Mouse (Mus musculus) stomach, embryonic 16.5 days (tissue): ENCODE results near the gene Srrt. TPM values are rescaled to one million over a fixed set of nuclear protein-coding genes. Genes with fewer than 3 reads are reported as not detected.
A peak's percentile ranks its signal among the peaks of the same experiment; 100 is the strongest.

Experiments
- ATAC-seq: fragments of 200-750 bp; cut with Nextera tagmentation; 2 replicates; pipeline ENCODE4 v1.8.0; 2017; ENCODE audit warnings: moderate number of reproducible peaks, moderate TSS enrichment; ENCODE audit not compliant: insufficient read depth, low FRiP score
- H3K27ac ChIP-seq: fragments of 300-500 bp; sonication (generic); 2 replicates; pipeline ENCODE4 v1.5.1; 2014; ENCODE audit warnings: low read length
- H3K27me3 ChIP-seq: fragments of 300-500 bp; sonication (generic); 2 replicates; pipeline ENCODE4 v1.6.1; 2014; ENCODE audit warnings: low read length, control low read depth, mixed read lengths; ENCODE audit not compliant: control insufficient read depth, insufficient read depth
- H3K36me3 ChIP-seq: fragments of 300-500 bp; sonication (generic); 2 replicates; pipeline ENCODE4 v1.6.1; 2014; ENCODE audit warnings: low read length; ENCODE audit not compliant: control insufficient read depth, insufficient read depth
- H3K4me1 ChIP-seq: fragments of 300-500 bp; sonication (generic); 2 replicates; pipeline ENCODE4 v1.6.1; 2014; ENCODE audit warnings: low read length, control low read depth, mixed read lengths; ENCODE audit not compliant: control insufficient read depth, insufficient read depth
- H3K4me2 ChIP-seq: fragments of 300-500 bp; sonication (generic); 2 replicates; pipeline ENCODE4 v1.6.1; 2014; ENCODE audit warnings: low read depth, low read length, mixed read lengths
- H3K4me3 ChIP-seq: fragments of 300-500 bp; sonication (generic); replicated peaks from 2 replicates; pipeline ENCODE4 v1.5.1; 2014; ENCODE audit warnings: mild to moderate bottlenecking, low read length
- H3K9ac ChIP-seq: fragments of 300-500 bp; sonication (generic); 2 replicates; pipeline ENCODE4 v1.6.1; 2014; ENCODE audit warnings: low read length
- H3K9me3 ChIP-seq: fragments of 300-500 bp; sonication (generic); replicated peaks from 2 replicates; pipeline ENCODE4 v1.6.1; 2016; ENCODE audit warnings: low read length, control low read depth; ENCODE audit not compliant: control insufficient read depth
- WGBS: fragments of 180-500 bp; shearing (Covaris S2); extraction: QIAGEN DNeasy Blood & Tissue Kit; methylation state at CpG from one replicate; pipeline ENCODE4 v1.1.7; 2014; 5-methylcytosine and 5-hydroxymethylcytosine counted together
- polyA plus RNA-seq: library from polyadenylated mRNA; unstranded; fragments of >200 nt; fragmentation: Nextera tagmentation; extraction: Ambion mirVana; gene quantifications from 2 replicates; pipeline ENCODE4 v1.2.1, GENCODE M21; 2015

The Srrt gene
- polyA plus RNA-seq, 1 experiment from 2014 or later: 113 TPM

- Histone ChIP-seq H3K9ac (no peak overlapping the region), H3K4me3 (no peak overlapping the region), H3K4me2 (no peak overlapping the region), H3K27ac (no peak overlapping the region), H3K27me3 (no peaks in the 10 kb centered on the region), H3K36me3 (no peaks in the 10 kb centered on the region), H3K9me3 (no peaks in the 10 kb centered on the region), H3K4me1 (no peaks in the 10 kb centered on the region)
- no peak for ATAC-seq
- 82% methylated on average over 7 of the region's 7 CpGs for WGBS
Observed at GRCm38 (mm10) chr5:137330910-137331309, 23.4 kb upstream of the Srrt start.

- H3K9me3 ChIP-seq: no peaks in the 10 kb centered on the region
- no peak for ATAC-seq
- no peak overlapping the region for H3K4me2 ChIP-seq
- no peak overlapping the region for H3K4me3 ChIP-seq
- H3K4me1 ChIP-seq: no peaks in the 10 kb centered on the region
- no peak overlapping the region for H3K27ac ChIP-seq
- no peaks in the 10 kb centered on the region for H3K36me3 ChIP-seq
- 95% methylated on average over 3 of the region's 3 CpGs for WGBS
- no peaks in the 10 kb centered on the region for H3K27me3 ChIP-seq
- no peak overlapping the region for H3K9ac ChIP-seq
Observed at GRCm38 (mm10) chr5:137320996-137321395, 13.5 kb upstream of the Srrt start.

GRCm38 (mm10) chr5:137318570-137318969 is 11.1 kb upstream of the Srrt start:
- Histone ChIP-seq H3K27ac (no peak overlapping the region), H3K36me3 (no peaks in the 10 kb centered on the region), H3K4me1 (peaks cover 12% of the 10 kb centered on the region), H3K9ac (no peak overlapping the region), H3K4me2 (no peak overlapping the region), H3K27me3 (no peaks in the 10 kb centered on the region), H3K4me3 (no peak overlapping the region), H3K9me3 (no peaks in the 10 kb centered on the region)
- WGBS: 68% methylated on average over 1 of the region's 1 CpGs
- no peak for ATAC-seq

- Histone ChIP-seq H3K9me3 (no peaks in the 10 kb centered on the region), H3K27me3 (no peaks in the 10 kb centered on the region), H3K4me2 (no peak overlapping the region), H3K4me1 (peaks cover 20% of the 10 kb centered on the region), H3K9ac (no peak overlapping the region), H3K4me3 (no peak overlapping the region), H3K36me3 (no peaks in the 10 kb centered on the region), H3K27ac (no peak overlapping the region)
- ATAC-seq: no peak
- whole genome bisulfite sequencing: 75% methylated on average over 8 of the region's 8 CpGs
Observed at GRCm38 (mm10) chr5:137317361-137317760, 9.9 kb upstream of the Srrt start.

GRCm38 (mm10) chr5:137315084-137315903 is 7.8 kb upstream of the Srrt start:
- no peak overlapping the region for H3K4me3 ChIP-seq
- 42% methylated on average over 30 of the region's 30 CpGs for WGBS
- H3K9me3 ChIP-seq: no peaks in the 10 kb centered on the region
- peak overlapping the region; percentile 83 for H3K9ac ChIP-seq
- no peaks in the 10 kb centered on the region for H3K27me3 ChIP-seq
- peaks cover 25% of the 10 kb centered on the region for H3K4me1 ChIP-seq
- H3K36me3 ChIP-seq: peaks cover 2% of the 10 kb centered on the region; the same call in 1 of the 2 replicates
- H3K4me2 ChIP-seq: peak overlapping the region; percentile 90
- ATAC-seq: 0 out of 2 replicates have a peak, but pooled peaks have one; percentile 0
- peak overlapping the region; percentile 90 for H3K27ac ChIP-seq

- Histone ChIP-seq H3K4me2 (peak within 1 kb of the TSS; percentile 90), H3K27ac (peak within 1 kb of the TSS; percentile 90), H3K9me3 (no peaks in the 10 kb centered on the region), H3K9ac (peak within 1 kb of the TSS; percentile 83), H3K4me1 (peaks cover 25% of the 10 kb centered on the region), H3K27me3 (no peaks in the 10 kb centered on the region), H3K36me3 (peaks cover 10% of the 10 kb centered on the region), H3K4me3 (peak within 1 kb of the TSS; percentile 58)
- 15% methylated on average over 30 of the region's 30 CpGs for WGBS
- peak; percentile 94 for ATAC-seq
Observed at GRCm38 (mm10) chr5:137314193-137315083, 7.0 kb upstream of the Srrt start, which contains the start of gene Trip6. TSS of gene Trip6 (minus strand) at chr5:137314404.

- Histone ChIP-seq H3K36me3 (peaks cover 18% of the 10 kb centered on the region), H3K27ac (peak overlapping the region; percentile 90), H3K4me1 (peaks cover 25% of the 10 kb centered on the region), H3K4me2 (peak overlapping the region; percentile 90), H3K9ac (peak overlapping the region; percentile 83), H3K27me3 (no peaks in the 10 kb centered on the region), H3K9me3 (no peaks in the 10 kb centered on the region), H3K4me3 (peak overlapping the region; percentile 58)
- ATAC-seq: no peak
- WGBS: under 1% methylated on average over 22 of the region's 22 CpGs
Observed at GRCm38 (mm10) chr5:137313466-137314192, 6.2 kb upstream of the Srrt start.

GRCm38 (mm10) chr5:137308356-137308755 is 882 bp upstream of the Srrt start:
- ATAC-seq: no peak
- peak overlapping the region; percentile 91 for H3K27ac ChIP-seq
- H3K36me3 ChIP-seq: peaks cover 22% of the 10 kb centered on the region
- peak overlapping the region; percentile 97 for H3K9ac ChIP-seq
- 94% methylated on average over 4 of the region's 4 CpGs for WGBS
- peak overlapping the region; percentile 94 for H3K4me3 ChIP-seq
- H3K4me1 ChIP-seq: peaks cover 39% of the 10 kb centered on the region
- peak overlapping the region; percentile 67 for H3K4me2 ChIP-seq
- no peaks in the 10 kb centered on the region for H3K9me3 ChIP-seq
- H3K27me3 ChIP-seq: no peaks in the 10 kb centered on the region
